Mouse (Mus musculus) bone marrow macrophage, adult 2 months (primary cell): ENCODE measurements at regions not wholly inside any gene's neighbourhood (a gene's known extent, or its start where the extent isn't known, plus 50 kb on each side); places are given as distances from the start of the nearest gene placed in this dataset.

Experiments used
- H3K27ac ChIP-seq: 2 replicates; pipeline ENCODE4 v1.5.1; 2012; ENCODE audit warnings: low read depth, low read length; ENCODE audit not compliant: insufficient read depth
- H3K4me1 ChIP-seq: 2 replicates; pipeline ENCODE4 v1.6.1; 2012; ENCODE audit warnings: low read length; ENCODE audit not compliant: control insufficient read depth, insufficient read depth
- H3K4me3 ChIP-seq: 2 replicates; pipeline ENCODE4 v1.5.1; 2012; ENCODE audit warnings: mild to moderate bottlenecking, low read length, moderate library complexity; ENCODE audit not compliant: insufficient read depth
- CTCF ChIP-seq: IDR thresholded peaks from 2 replicates; pipeline ENCODE4 v1.5.1; 2012; ENCODE audit warnings: low read depth, mild to moderate bottlenecking, low read length, moderate library complexity
- POLR2A ChIP-seq: IDR thresholded peaks from 2 replicates; pipeline ENCODE4 v1.6.1; 2012; ENCODE audit warnings: mild to moderate bottlenecking, low read depth, low read length, borderline replicate concordance

GRCm38 (mm10) chr2:172613891-172614391 lies 64.5 kb downstream of the Tfap2c start:
- TF ChIP-seq POLR2A: no peak
- no peak for TF ChIP-seq CTCF
- H3K4me3 ChIP-seq: no peak overlapping the region
- no peak overlapping the region for H3K27ac ChIP-seq
- H3K4me1 ChIP-seq: no peaks in the 10 kb centered on the region

DNA sequence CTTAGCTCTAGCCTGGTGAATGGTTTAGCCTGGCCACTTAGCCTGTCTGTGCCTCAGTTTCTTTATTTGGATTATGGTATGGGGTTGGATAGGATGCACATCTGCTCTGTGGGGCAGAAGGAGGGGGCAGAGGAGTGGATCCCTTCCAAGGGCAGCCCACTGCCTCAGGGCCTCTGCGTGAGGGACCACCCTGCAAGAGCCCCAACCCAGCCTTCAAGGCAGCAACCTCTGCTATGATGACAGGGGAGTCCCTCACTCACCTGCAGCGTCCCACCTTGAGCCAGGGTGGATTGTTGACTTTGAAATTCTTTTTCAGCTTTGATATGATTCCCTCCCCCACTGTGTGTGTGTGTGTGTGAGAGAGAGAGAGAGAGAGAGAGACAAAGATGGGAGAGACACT lies 65.8 kb downstream of the Tfap2c start:
- H3K27ac ChIP-seq: no peak overlapping the region
- TF ChIP-seq POLR2A (no peak), CTCF (no peak)
- H3K4me3 ChIP-seq: no peak overlapping the region
- H3K4me1 ChIP-seq: no peaks in the 10 kb centered on the region

DNA sequence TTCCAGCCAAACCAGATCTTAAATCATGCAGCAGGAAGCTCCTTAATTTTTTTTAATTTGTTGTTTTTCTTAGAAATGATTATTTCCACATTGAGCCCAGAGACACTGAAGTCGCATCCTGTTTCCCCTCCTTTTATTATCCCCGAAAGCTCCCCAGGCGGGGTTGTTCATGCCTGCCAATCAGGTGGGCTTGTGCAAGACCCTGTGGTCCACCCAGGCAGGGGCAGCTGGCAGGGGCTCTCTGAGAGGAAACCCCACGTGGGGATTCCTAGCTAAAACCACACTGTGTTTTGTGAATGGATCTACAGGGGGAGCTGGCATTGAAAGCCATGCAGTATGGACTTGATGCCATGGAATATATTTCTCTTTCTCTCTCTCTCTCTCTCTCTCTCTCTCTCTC lies 66.2 kb downstream of the Tfap2c start:
- H3K4me3 ChIP-seq: no peak overlapping the region
- no peak overlapping the region for H3K27ac ChIP-seq
- TF ChIP-seq POLR2A (no peak), CTCF (no peak)
- H3K4me1 ChIP-seq: no peaks in the 10 kb centered on the region

DNA sequence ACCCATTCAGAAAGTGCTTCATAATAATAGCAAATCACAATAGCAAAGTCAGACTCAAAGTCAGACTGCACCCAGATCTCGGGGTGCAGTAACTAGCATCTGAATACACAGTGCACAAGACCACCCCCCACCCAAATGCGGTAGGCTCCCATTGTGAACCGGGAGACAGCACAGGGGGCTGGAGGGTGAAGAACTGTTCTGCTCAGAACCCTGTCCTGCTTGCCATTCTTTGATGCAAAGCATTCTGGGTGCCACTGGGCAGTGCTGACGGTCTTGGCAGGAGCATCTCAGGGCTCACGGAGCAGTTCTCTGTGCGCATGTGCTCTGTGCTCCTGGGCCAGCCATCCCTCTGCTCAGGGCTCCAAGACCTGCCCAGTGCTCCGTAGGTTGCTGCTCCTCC lies 69.8 kb downstream of the Tfap2c start:
- Histone ChIP-seq H3K4me3 (no peak overlapping the region), H3K4me1 (no peaks in the 10 kb centered on the region), H3K27ac (no peak overlapping the region)
- no peak for TF ChIP-seq POLR2A
- no peak for TF ChIP-seq CTCF

DNA sequence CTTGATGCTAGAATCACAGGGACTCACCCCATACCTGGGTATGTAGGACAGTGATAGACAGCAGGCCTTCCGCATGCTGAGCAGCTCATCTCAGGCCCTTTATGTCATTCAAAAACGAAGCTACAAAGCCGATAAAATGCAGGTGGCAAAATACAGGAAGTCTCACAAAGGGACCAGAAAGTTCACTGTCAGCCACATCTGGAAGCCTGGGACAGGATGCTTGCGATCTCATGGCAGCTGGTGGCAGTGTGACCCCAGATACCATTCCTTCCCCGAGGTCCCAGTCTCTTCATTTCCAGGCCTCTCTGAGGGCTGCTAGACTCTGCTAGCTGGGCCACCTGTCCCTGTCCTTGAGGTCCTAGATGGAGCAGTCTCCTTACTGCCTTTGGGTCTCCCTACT lies 70.6 kb downstream of the Tfap2c start:
- no peak for TF ChIP-seq POLR2A
- no peak for TF ChIP-seq CTCF
- Histone ChIP-seq H3K27ac (no peak overlapping the region), H3K4me3 (no peak overlapping the region)

DNA sequence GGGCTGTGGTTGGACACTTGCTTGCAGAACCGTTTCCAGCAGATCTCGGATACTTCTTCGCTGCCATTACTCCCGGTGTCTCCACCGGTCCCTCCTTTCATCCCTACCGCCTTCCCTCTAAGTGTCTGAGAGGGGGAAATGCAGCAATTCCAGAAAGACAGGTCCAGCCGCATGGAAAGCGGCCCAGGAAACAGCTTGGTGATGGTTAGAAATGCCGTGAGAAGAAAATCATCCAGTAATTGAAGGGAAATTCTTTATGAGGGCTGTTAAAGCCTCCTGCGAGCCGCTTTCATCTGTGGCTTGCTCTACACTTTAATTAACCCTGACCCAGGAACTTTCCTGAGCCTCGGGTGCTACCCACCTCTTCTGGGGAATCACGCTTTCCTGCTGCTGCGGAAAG lies 74.3 kb downstream of the Tfap2c start:
- Histone ChIP-seq H3K27ac (no peak overlapping the region), H3K4me1 (no peaks in the 10 kb centered on the region), H3K4me3 (no peak overlapping the region)
- no peak for TF ChIP-seq POLR2A
- TF ChIP-seq CTCF: no peak

More for the DNA sequence above, 70.6 kb downstream of the Tfap2c start:
- H3K4me1 ChIP-seq: no peaks in the 10 kb centered on the region

GRCm38 (mm10) chr2:172627353-172628306 lies 78.2 kb downstream of the Tfap2c start:
- Histone ChIP-seq H3K27ac (no peak overlapping the region), H3K4me3 (no peak overlapping the region), H3K4me1 (no peaks in the 10 kb centered on the region)
- TF ChIP-seq POLR2A: no peak

DNA sequence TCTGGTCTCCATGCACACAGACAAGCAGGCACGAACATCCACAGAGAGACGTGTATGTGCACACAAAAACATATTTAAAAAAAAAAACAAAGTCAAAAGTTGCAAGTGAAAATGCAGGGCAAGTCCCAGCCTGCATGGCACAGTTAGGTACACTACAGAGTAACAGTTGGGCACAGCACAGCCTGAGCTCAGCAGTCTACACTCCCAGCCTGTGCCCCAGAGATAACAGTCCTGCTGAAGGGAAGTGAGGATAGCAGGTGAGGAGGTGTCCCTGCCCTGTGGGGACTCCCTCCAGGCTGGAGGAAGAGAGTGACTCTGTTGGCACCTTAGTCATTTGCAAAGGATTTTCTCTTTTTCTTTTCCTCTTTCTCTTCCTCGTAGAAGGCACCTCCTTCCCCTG lies 80.9 kb downstream of the Tfap2c start:
- H3K4me1 ChIP-seq: no peaks in the 10 kb centered on the region
- no peak overlapping the region for H3K4me3 ChIP-seq
- H3K27ac ChIP-seq: no peak overlapping the region
- TF ChIP-seq POLR2A (no peak), CTCF (no peak)

- no peak overlapping the region for H3K4me3 ChIP-seq
- H3K27ac ChIP-seq: no peak overlapping the region
- no peaks in the 10 kb centered on the region for H3K4me1 ChIP-seq
- no peak for TF ChIP-seq CTCF
Observed at GRCm38 (mm10) chr2:172642616-172643015, 93.2 kb downstream of the Tfap2c start.

- TF ChIP-seq CTCF (no peak), POLR2A (no peak)
- Histone ChIP-seq H3K27ac (no peak overlapping the region), H3K4me3 (no peak overlapping the region), H3K4me1 (no peaks in the 10 kb centered on the region)
Observed at GRCm38 (mm10) chr2:172643860-172644259, 94.5 kb downstream of the Tfap2c start.
